Mouse (Mus musculus) cortical plate, adult 2 months (tissue): ENCODE data around the gene Tbc1d22a. TPM values are rescaled to one million over a fixed set of nuclear protein-coding genes. Genes with fewer than 3 reads are reported as not detected.
"Not testable (repeated sequence)": the region's sequence is repeated elsewhere in the genome, so short reads cannot be mapped to it uniquely, and the experiment has no call there.

Source experiments
- H3K27ac ChIP-seq: fragments of 200-500 bp; 2 replicates; pipeline ENCODE4 v1.5.1; 2012; ENCODE audit warnings: low read length, control low read depth, inconsistent platforms; ENCODE audit not compliant: insufficient read depth
- H3K4me1 ChIP-seq: fragments of 200-500 bp; 2 replicates; pipeline ENCODE4 v1.6.1; 2011; ENCODE audit warnings: low read length; ENCODE audit not compliant: control insufficient read depth, insufficient read depth
- H3K4me3 ChIP-seq: fragments of 200-500 bp; 2 replicates; pipeline ENCODE4 v1.5.1; 2011; ENCODE audit warnings: mild to moderate bottlenecking, low read length, control low read depth; ENCODE audit not compliant: insufficient read depth
- CTCF ChIP-seq: fragments of 200-500 bp; IDR thresholded peaks from 2 replicates; pipeline ENCODE4 v1.5.1; 2011; ENCODE audit warnings: mild to moderate bottlenecking, control low read depth, low read length; ENCODE audit not compliant: insufficient read depth; ENCODE audit errors: extremely low read depth
- POLR2A ChIP-seq: fragments of 200-500 bp; IDR thresholded peaks from 2 replicates; pipeline ENCODE4 v1.6.1; 2011; ENCODE audit warnings: mild to moderate bottlenecking, low read length, control low read depth; ENCODE audit not compliant: insufficient read depth; ENCODE audit errors: extremely low read depth
- polyA plus RNA-seq: library from polyadenylated mRNA; depleted of rRNA; stranded (reverse); fragments of >200 nt; gene quantifications from 2 replicates; pipeline ENCODE4 v1.2.3, GENCODE M21; 2012

Gene Tbc1d22a
- polyA plus RNA-seq, 1 experiment, result 33.9 TPM

GRCm38 (mm10) chr15:86180427-86180826, 33.8 kb upstream of the Tbc1d22a start:
- no peak overlapping the region for H3K4me3 ChIP-seq
- TF ChIP-seq POLR2A (no peak), CTCF (no peak)
- no peak overlapping the region for H3K27ac ChIP-seq
- peaks cover 9% of the 10 kb centered on the region for H3K4me1 ChIP-seq

- H3K4me1 ChIP-seq, H3K4me3 ChIP-seq, H3K27ac ChIP-seq: not testable (repeated sequence)
Measured at GRCm38 (mm10) chr15:86181321-86181720, 32.9 kb upstream of the Tbc1d22a start.

GRCm38 (mm10) chr15:86181941-86182439, 32.3 kb upstream of the Tbc1d22a start:
- no peak overlapping the region for H3K4me3 ChIP-seq
- 0 out of 2 replicates have a peak overlapping the region, but pooled peaks have one; percentile 2 for H3K27ac ChIP-seq
- no peak for TF ChIP-seq POLR2A
- no peak for TF ChIP-seq CTCF
- peaks cover 12% of the 10 kb centered on the region for H3K4me1 ChIP-seq

GRCm38 (mm10) chr15:86182646-86183045, 31.6 kb upstream of the Tbc1d22a start:
- TF ChIP-seq CTCF (no peak), POLR2A (no peak)
- Histone ChIP-seq H3K4me3 (no peak overlapping the region), H3K27ac (peak overlapping the region; percentile 67), H3K4me1 (peaks cover 12% of the 10 kb centered on the region)

- no peak overlapping the region for H3K27ac ChIP-seq
Measured at GRCm38 (mm10) chr15:86183484-86183883, 30.8 kb upstream of the Tbc1d22a start.

GRCm38 (mm10) chr15:86184071-86184470, 30.2 kb upstream of the Tbc1d22a start:
- Histone ChIP-seq H3K4me3 (peak overlapping the region; percentile 89; the same call in 1 of the 2 replicates), H3K27ac (peak overlapping the region; percentile 96), H3K4me1 (peaks cover 12% of the 10 kb centered on the region)
- no peak for TF ChIP-seq CTCF
- TF ChIP-seq POLR2A, result no peak

More at GRCm38 (mm10) chr15:86183484-86183883, 30.8 kb upstream of the Tbc1d22a start:
- TF ChIP-seq POLR2A (no peak), CTCF (no peak)
- Histone ChIP-seq H3K4me1 (peaks cover 12% of the 10 kb centered on the region), H3K4me3 (peak overlapping the region; percentile 89)

GRCm38 (mm10) chr15:86184851-86185688, 29.2 kb upstream of the Tbc1d22a start:
- peaks cover 12% of the 10 kb centered on the region for H3K4me1 ChIP-seq
- peak overlapping the region; percentile 89 for H3K4me3 ChIP-seq
- TF ChIP-seq CTCF, result no peak
- no peak for TF ChIP-seq POLR2A
- peak overlapping the region; percentile 96 for H3K27ac ChIP-seq

- H3K4me1 ChIP-seq, result peaks cover 12% of the 10 kb centered on the region
- H3K4me3 ChIP-seq, result peak within 1 kb of the TSS; percentile 89
- peak within 1 kb of the TSS; percentile 96 for H3K27ac ChIP-seq
- peak; percentile 81 for TF ChIP-seq POLR2A
- peak; percentile 22; the same call in 1 of the 2 replicates for TF ChIP-seq CTCF
Measured at GRCm38 (mm10) chr15:86185689-86186569, 28.3 kb upstream of the Tbc1d22a start, which contains the start of gene Cerk. Gene Cerk, minus strand, starts transcription at chr15:86186141.

GRCm38 (mm10) chr15:86186686-86187085, 27.6 kb upstream of the Tbc1d22a start:
- Histone ChIP-seq H3K27ac (peak overlapping the region; percentile 96), H3K4me3 (peak overlapping the region; percentile 89), H3K4me1 (peaks cover 12% of the 10 kb centered on the region)
- TF ChIP-seq POLR2A, result peak; percentile 38; the same call in 1 of the 2 replicates
- TF ChIP-seq CTCF, result no peak

- Histone ChIP-seq H3K27ac (peak overlapping the region; percentile 41; the same call in 1 of the 2 replicates), H3K4me1 (peaks cover 10% of the 10 kb centered on the region), H3K4me3 (no peak overlapping the region)
- no peak for TF ChIP-seq POLR2A
- no peak for TF ChIP-seq CTCF
Measured at GRCm38 (mm10) chr15:86188186-86188585, 26.1 kb upstream of the Tbc1d22a start.
